In the genomic region with DNA sequence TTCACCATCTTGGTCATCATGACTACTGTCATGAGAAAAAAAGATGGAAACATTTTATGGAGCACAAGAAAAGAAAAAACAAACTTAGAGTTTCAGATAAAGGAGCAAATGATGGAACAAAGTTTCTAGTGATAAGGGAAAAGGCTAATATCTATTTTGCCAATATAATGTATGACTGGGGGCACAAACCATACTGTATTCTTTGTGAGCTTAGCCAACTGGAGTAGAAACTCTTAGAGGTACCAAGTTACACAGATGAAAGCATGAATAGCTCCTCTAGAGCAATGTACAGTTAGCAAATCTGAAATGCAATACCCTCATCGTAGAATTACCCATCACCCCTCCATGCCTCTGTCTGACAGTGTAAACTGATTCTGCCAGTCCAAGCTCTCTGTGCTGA, we compare ENCODE assay signal across 1 mouse cellular context.
TF ChIP-seq lines count a peak whose summit lies in the region.

No protein-coding gene starts in this region.

TF ChIP-seq in CH12.LX, 34 proteins besides CTCF, POLR2A, EP300 and RAD21 (continued from another document):
- TF ChIP-seq MEF2A (IDR thresholded peaks at IDR 0.05; ENCODE audit: borderline replicate concordance, low read depth, low read length) (0 out of 2 replicates have a peak, but pooled peaks have one; percentile 41), ZKSCAN1 (IDR thresholded peaks at IDR 0.05; ENCODE audit: borderline replicate concordance, low read depth, low read length) (no peak), POLR2AphosphoS2 (IDR thresholded peaks at IDR 0.05; ENCODE audit: low read depth, low read length) (no peak), ELF1 (IDR thresholded peaks at IDR 0.05; ENCODE audit: low read depth, low read length) (no peak), CHD2 (IDR thresholded peaks at IDR 0.05; ENCODE audit: low read length) (no peak; the same call in 1 of the 2 replicates), MAZ (IDR thresholded peaks at IDR 0.05; ENCODE audit: low read depth, low read length) (no peak), MYC (IDR thresholded peaks at IDR 0.05; ENCODE audit: low read depth, low read length) (0 out of 2 replicates have a peak, but pooled peaks have one; percentile 35), GABPA (IDR thresholded peaks at IDR 0.05; ENCODE audit: insufficient replicate concordance, low read depth, low read length) (no peak), SMC3 (IDR thresholded peaks at IDR 0.05; ENCODE audit: low read depth, low read length) (no peak), BHLHE40 (IDR thresholded peaks at IDR 0.05; ENCODE audit: low read depth, low read length) (0 out of 2 replicates have a peak, but pooled peaks have one; percentile 13), NELFE (IDR thresholded peaks at IDR 0.05; ENCODE audit: low read depth, low read length) (no peak), SIN3A (IDR thresholded peaks at IDR 0.05; ENCODE audit: low read length) (peak; percentile 65; the same call in 1 of the 2 replicates), MXI1 (IDR thresholded peaks at IDR 0.05; ENCODE audit: low read depth, low read length) (0 out of 2 replicates have a peak, but pooled peaks have one; percentile 59), USF2 (conservative IDR thresholded peaks at IDR 0.05; ENCODE audit: low read depth, low read length) (no peak), TBP (conservative IDR thresholded peaks at IDR 0.05; ENCODE audit: low read depth, low read length) (no peak), HCFC1 (IDR thresholded peaks at IDR 0.05; ENCODE audit: low read depth, low read length) (no peak), ZMIZ1 (IDR thresholded peaks at IDR 0.05; ENCODE audit: low read depth, low read length) (peak; percentile 73; the same call in 1 of the 2 replicates), ETS1 (conservative IDR thresholded peaks at IDR 0.05; ENCODE audit: low read depth, low read length) (no peak), E2F4 (IDR thresholded peaks at IDR 0.05; ENCODE audit: insufficient replicate concordance, low read depth, low read length) (no peak), TCF12 (IDR thresholded peaks at IDR 0.05; ENCODE audit: low read depth, low read length) (peak; percentile 19; the same call in 1 of the 2 replicates), MAX (IDR thresholded peaks at IDR 0.05; ENCODE audit: low read length) (no peak), USF1 (IDR thresholded peaks at IDR 0.05; ENCODE audit: low read depth, low read length) (no peak), JUN (IDR thresholded peaks at IDR 0.05; ENCODE audit: insufficient read depth, low read depth, low read length) (no peak), NRF1 (IDR thresholded peaks at IDR 0.05; ENCODE audit: low read depth, low read length) (no peak), MAFK (IDR thresholded peaks at IDR 0.05; ENCODE audit: insufficient replicate concordance, low read length) (no peak), ZC3H11A (IDR thresholded peaks at IDR 0.05; ENCODE audit: low read depth, low read length) (no peak), UBTF (IDR thresholded peaks at IDR 0.05; ENCODE audit: low read depth, low read length) (no peak), RCOR1 (conservative IDR thresholded peaks at IDR 0.05; ENCODE audit: low read depth, low read length) (no peak), JUND (conservative IDR thresholded peaks at IDR 0.05; ENCODE audit: low read depth, low read length) (no peak), IRF4 (IDR thresholded peaks at IDR 0.05; ENCODE audit: low read depth, low read length) (no peak)
